9 mouse cellular contexts compared by ENCODE assay signal in the genomic region with DNA sequence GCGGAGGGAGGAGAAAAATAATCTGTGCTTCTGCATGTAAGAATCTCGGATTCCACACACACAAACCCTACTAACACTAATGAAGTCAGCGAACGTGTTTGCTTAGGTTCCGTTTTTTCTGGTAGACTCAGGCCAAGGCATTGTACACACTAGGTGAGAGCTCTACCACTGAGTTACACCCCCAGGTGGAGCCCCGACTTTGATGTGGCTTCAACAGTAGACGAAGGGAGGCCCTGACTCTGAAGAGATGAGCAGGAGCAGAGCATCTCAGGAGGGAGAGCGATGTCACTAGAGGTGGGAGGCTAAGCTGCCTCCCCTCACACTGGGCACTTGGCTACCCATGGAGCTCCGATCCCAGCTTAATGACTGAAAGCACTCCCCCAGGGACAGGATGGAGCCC.
"Had no signal": no experiment of that assay in that cellular context is flagged by ENCODE, and none has a peak within 500 bp of the region (broad histone marks: within the 10 kb centered on the region; RNA-seq: fewer than 3 reads in every experiment).

No protein-coding gene starts in this region.

- ATAC-seq: lung, postnatal 0 days had no signal

- DNase-seq: kidney, adult 8-10 months; kidney, postnatal 25 days; lung, adult 2 months; lung, postnatal 4 days; midbrain, embryonic 14.5 days; retina, postnatal 1 day; right cerebral cortex, postnatal 4 days; spleen, adult 18-20 months had no signal
